Mouse (Mus musculus) testis, postnatal 14 days (tissue): ENCODE results near the gene Gm10282.

Experiments
- DNase-seq: peaks from one replicate; pipeline ENCODE4 v3.0.0; 2021; ENCODE audit warnings: low spot score

Gene Gm10282

DNA sequence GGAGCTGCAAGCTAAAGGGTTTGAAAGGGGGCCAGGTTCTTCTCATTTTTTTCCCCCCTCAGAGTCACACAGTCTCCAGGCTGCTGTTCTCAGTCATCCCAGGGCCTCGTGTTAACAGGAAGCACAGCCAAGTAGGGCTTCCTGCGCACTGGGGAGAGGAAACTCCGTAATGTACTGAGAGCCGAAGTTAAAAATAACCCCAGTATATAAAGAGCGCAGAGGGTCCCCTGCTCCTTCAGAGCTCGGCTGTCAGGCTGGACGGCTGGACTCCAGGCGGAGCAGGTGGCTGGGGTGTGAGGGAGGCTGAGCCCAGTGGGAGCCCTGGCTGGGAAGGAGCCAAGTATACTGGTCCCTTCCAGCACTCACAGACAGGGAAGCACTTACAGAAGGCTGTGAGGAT, 9.4 kb downstream of the Gm10282 start:
- peak; percentile 72 for DNase-seq

- no peak for DNase-seq
Observed at GRCm38 (mm10) chr8:72295125-72295524, 9.9 kb downstream of the Gm10282 start.

- no peak for DNase-seq
Observed at GRCm38 (mm10) chr8:72293309-72293708, 11.8 kb downstream of the Gm10282 start.

GRCm38 (mm10) chr8:72291104-72291503, 14.0 kb downstream of the Gm10282 start:
- no peak for DNase-seq

GRCm38 (mm10) chr8:72289051-72289450, 16.0 kb downstream of the Gm10282 start:
- no peak for DNase-seq

DNA sequence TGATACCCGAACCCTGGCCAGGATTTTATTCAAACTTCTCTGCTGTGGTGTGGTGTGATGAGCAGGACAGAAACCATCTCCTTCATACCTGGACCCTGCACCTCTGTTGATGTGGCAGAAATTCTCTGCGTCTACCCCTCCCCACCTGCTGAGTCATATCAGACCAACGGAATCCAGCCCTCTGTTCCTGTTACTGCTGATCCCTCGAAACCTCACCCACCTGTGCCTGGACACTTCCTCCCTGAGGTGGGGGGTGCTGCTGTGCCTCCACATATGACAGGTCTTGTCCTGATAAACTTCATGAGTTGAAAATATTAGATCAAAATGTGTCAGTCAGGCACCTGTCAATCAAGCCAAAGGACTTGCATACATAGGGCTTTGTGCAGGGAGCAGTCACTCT, 19.8 kb downstream of the Gm10282 start:
- no peak for DNase-seq

GRCm38 (mm10) chr8:72281634-72282033, 23.4 kb downstream of the Gm10282 start:
- no peak for DNase-seq

DNA sequence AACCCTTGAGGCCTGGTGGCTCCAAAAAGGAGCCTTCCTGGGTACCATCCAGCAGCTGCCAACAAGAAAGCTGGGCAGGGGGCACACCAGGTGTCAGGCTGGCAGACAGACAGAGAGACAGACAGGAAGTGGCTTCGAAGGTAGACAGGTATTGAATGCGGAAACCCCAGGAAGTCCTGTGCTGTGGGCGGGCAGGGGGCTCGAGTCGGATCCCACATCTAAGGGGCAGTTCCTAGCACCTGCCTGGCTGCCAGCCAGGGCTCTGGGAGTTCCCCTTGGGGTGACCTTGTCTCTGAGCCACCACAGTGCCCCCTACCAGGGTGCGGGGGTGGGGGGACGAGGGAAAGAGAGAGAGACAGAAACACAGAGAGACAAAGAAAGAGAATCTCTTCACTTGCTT, 25.9 kb downstream of the Gm10282 start:
- no peak for DNase-seq

GRCm38 (mm10) chr8:72277244-72277643, 27.8 kb downstream of the Gm10282 start:
- DNase-seq, result no peak

DNA sequence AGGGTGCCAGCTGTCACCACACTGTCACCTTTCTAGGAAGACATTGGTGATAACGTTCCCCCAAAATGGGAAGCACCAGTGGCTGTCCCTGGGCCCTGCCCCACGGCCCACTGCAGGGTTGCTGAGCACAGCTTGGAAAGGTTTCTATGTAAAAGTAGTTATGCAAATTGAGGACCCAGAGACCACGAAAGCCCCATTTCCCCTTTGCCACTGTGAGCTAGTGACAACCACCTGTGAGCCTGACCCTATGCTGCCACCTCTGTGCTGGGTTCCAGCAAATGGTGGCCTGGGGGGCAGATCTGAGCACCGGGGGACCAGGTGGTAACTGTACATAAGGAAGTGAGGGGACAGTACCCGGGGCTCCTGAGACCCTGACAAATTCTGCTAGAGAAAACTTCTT, 31.3 kb downstream of the Gm10282 start:
- DNase-seq, result no peak

DNA sequence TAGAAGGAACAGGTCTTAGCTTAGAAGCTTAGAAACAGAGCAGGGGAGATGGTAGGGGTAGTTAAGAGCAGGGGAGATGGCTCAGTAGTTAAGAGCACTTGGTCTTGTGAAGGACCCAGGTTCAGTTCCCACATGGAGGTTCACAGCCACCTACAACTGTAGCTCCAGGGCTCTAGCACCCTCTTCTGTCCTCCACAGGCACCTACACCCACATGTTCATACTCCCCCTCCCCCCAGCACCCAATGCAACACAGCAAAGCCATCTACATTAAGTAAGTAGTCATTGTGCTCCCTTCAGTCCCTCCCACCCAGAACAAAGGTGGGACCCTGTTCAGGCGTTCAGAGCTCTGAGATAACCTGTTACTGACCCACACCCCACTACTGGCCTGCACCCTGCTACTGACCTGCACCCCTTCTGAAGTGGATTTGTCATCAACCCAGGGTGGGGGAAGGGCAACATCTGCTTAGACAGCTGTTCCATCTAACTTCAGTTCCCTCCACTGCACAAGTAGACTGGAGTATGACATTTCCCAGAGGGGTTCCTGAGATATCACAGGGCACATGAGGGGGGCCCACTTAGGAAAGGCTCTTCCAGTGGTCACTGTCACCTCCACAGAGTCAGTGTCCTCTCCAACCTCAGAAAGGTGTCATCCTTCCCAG, 31.8 kb downstream of the Gm10282 start:
- no peak for DNase-seq

DNA sequence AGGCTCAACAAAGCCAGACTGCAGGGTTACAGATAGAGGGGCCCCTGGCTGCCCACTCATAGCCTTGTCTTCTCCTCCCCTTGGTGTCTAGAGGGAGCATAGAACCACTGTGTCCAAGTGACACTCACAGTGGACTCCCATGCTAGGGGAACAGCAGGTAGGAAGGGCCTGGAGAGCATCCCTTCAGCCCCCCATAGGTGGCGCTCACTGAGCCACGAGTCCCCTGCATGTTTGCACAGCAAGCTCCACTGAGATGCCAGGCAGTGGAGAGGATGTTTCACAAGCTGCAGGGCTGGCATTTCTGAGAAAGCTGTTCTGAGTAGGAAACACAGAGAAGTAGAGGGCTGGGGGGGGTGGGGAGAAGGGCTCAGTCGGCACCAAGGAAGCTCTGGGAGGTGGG, 32.7 kb downstream of the Gm10282 start:
- peak; percentile 41 for DNase-seq

- no peak for DNase-seq
Observed at GRCm38 (mm10) chr8:72271691-72272090, 33.4 kb downstream of the Gm10282 start.

DNA sequence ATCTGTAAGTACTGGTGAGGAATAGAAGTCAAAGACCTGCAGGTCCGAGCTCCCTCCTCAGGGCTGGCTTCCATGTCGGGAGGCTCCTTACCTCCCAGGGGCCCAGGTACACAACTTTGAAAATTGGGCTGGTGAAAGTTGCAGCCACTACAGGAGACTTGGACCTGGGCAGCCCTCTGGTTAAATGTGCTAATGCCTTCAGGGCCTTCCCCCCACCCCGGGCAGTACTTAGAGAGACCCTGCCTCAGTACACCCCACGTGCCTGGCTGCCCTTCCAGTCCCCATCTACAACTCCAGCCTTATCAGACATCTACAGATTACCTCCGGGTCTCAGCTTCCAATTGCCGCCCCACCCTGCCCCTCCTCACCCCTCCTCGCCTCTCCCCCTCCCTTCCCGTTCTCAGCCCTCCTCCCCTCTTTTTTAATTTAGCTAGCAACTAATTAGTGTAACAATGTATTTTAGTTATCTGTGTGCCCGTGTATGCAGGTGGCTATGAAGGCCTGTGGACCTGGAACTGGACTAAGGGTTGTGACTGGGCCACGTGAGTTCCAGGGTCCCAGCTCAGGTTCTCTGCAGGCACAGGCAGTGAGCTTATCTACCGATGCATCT, 33.9 kb downstream of the Gm10282 start:
- no peak for DNase-seq

DNA sequence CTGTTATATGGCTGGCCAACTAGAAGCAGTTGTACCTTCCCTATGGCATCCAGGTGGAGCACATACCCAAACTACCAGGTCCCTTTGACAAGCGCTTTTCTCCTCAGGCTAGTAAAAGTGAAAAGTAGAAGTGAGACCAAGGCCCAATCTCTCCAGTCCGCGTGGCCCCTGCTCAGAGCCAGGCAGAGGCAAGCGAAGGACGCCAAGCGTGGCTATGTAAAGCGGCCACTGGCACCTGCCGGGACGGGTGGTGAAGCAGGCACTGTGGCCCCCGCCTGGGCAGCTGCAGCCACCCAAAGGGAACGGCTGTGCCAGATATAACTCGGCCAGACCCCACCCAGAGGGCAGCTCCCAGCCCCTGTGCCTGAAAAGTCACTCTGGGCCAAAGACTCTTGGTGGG, 34.5 kb downstream of the Gm10282 start:
- DNase-seq, result no peak

GRCm38 (mm10) chr8:72268356-72268755, 36.7 kb downstream of the Gm10282 start:
- DNase-seq, result no peak

DNA sequence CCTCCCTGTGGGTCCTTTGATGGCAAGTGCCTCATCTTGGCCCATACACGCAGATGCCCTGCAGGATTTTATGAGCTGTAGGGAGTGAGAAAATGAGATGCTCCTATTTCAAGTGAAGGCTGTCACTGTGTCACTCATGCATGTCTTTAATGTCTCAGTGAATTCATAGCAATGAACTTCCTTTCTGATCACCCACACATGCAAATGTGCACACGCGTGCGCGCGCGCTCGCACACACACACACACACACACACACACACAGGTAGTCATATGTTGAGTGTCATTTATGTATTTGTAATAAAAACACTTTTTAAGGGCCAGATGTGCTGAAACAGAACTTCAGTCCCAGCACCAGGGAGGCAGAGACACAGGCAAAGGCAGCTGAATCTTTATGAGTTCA, 38.0 kb downstream of the Gm10282 start:
- no peak for DNase-seq

GRCm38 (mm10) chr8:72266671-72267070, 38.4 kb downstream of the Gm10282 start:
- no peak for DNase-seq

- no peak for DNase-seq
Observed at GRCm38 (mm10) chr8:72265342-72265741, 39.7 kb downstream of the Gm10282 start.

GRCm38 (mm10) chr8:72263451-72263850, 41.6 kb downstream of the Gm10282 start:
- DNase-seq, result no peak

- DNase-seq, result no peak
Observed at GRCm38 (mm10) chr8:72262756-72263155, 42.3 kb downstream of the Gm10282 start.

- no peak for DNase-seq
Observed at GRCm38 (mm10) chr8:72261872-72262271, 43.2 kb downstream of the Gm10282 start.

DNA sequence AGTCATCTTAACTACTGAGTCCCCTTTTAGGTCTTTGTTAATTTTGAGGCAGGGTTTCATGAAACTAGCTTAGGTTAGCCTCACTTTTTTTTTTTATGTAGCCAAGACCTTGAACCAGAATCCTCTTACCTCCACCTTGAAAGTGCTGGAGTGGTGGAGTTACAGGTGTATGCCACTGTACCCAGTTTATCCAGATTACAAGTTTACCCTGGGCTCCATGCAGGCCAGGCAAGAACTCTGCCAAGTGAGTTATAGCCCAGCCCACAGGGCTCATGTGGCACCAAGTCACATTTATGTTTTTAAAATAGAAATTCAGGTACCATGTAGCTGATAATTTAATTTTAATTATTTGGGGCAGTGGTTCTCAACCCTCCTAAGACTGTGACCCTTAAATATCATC, 43.6 kb downstream of the Gm10282 start:
- DNase-seq, result no peak

DNA sequence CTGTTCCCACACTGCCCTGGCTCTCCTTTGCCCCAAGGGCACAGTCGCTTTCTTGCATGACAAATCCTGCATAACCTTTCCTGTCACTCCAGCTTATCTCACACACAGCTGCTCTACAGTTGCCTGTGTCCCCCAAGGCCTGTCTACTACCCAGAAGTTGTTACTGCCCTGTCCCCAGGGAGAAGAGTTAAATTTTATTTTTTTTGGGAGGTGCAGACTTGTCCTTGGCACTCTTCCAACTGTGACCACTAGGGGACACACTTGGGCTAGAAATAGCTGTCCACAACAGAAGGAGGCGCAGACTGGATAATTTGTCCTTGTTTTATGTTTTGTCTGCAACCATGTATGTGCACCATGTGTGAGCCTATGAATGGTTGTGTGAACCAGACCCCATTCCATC, 44.0 kb downstream of the Gm10282 start:
- no peak for DNase-seq
